ENCODE assay signal across 21 mouse cellular contexts in genomic region chr9:62934700-62935400, GRCm38 (mm10). TPM values are rescaled to one million over a fixed set of nuclear protein-coding genes. Genes with fewer than 3 reads are reported as not detected.
DNase-seq lines count a peak whose midpoint lies in the region; ATAC-seq and TF ChIP-seq lines count a peak whose summit lies in the region.
"Had no signal": no experiment of that assay in that cellular context is flagged by ENCODE, and none has a peak within 500 bp of the region (broad histone marks: within the 10 kb centered on the region; RNA-seq: fewer than 3 reads in every experiment).

No protein-coding gene starts in this region.

- intact Hi-C loops in heart, postnatal 14 days (cut with DNase I) = loop anchor here (5.0 kb wide), 1 partner anchor 32 kb away; no protein-coding TSS in a partner anchor

- H3K9me3 ChIP-seq in heart, embryonic 10.5 days = no peaks in the 10 kb centered on the region
- no peaks in the 10 kb centered on the region for H3K9me3 ChIP-seq in liver, embryonic 11.5 days (ENCODE audit: control insufficient read depth, low read length)
- H3K9me3 ChIP-seq: embryonic facial prominence, embryonic 10.5 days; midbrain, embryonic 12.5 days; neural tube, embryonic 15.5 days had no signal

- H3K27ac ChIP-seq in heart, embryonic 10.5 days = 0 out of 2 replicates have a peak overlapping the region, but pooled peaks have one; percentile 36
- 0 out of 2 replicates have a peak overlapping the region, but pooled peaks have one; percentile 33 for H3K27ac ChIP-seq in liver, adult 2 months (replicated peaks; ENCODE audit: insufficient read depth, low read depth, low read length)
- H3K27ac ChIP-seq in liver, embryonic 11.5 days (ENCODE audit: low read depth, low read length) = no peak overlapping the region
- H3K27ac ChIP-seq: embryonic facial prominence, embryonic 10.5 days; hindbrain, postnatal 0 days; midbrain, embryonic 12.5 days; neural tube, embryonic 15.5 days had no signal

- no peak overlapping the region for H3K9ac ChIP-seq in liver, adult 2 months (ENCODE audit: low read depth, low read length)
- no peak overlapping the region for H3K9ac ChIP-seq in liver, embryonic 11.5 days (ENCODE audit: low read depth, low read length)
- H3K9ac ChIP-seq: midbrain, embryonic 12.5 days; neural tube, embryonic 15.5 days had no signal

- DNase-seq in heart, embryonic 10.5 days (ENCODE audit: low spot score) = no peak
- no peak for DNase-seq in heart, postnatal 14 days
- no peak for DNase-seq in liver, adult 2 months (ENCODE audit: extremely low read depth, low read depth, low spot score)
- no peak for DNase-seq in liver, embryonic 11.5 days (ENCODE audit: low spot score)
- peak; percentile 34 for DNase-seq in MN1 (ENCODE audit: low spot score)
- no peak for DNase-seq in cerebellum, adult 9-11 months
- DNase-seq: adrenal gland, postnatal 25 days; B cell, adult 2 months; cerebellum, adult 11 months; cerebellum, postnatal 10 days; heart, postnatal 10 days; kidney, postnatal 10 days had no signal

- 54% methylated on average over 2 of the region's 2 CpGs for WGBS in heart, embryonic 10.5 days
- 55% methylated on average over 2 of the region's 2 CpGs for WGBS in liver, adult 2 months
- 30% methylated on average over 2 of the region's 2 CpGs for WGBS in liver, embryonic 11.5 days

- no peaks in the 10 kb centered on the region for H3K36me3 ChIP-seq in heart, embryonic 10.5 days
- no peaks in the 10 kb centered on the region for H3K36me3 ChIP-seq in liver, adult 2 months (ENCODE audit: control insufficient read depth, insufficient read depth, low read length)
- H3K36me3 ChIP-seq in liver, embryonic 11.5 days (ENCODE audit: control insufficient read depth, insufficient read depth, low read length) = peaks cover 3% of the 10 kb centered on the region; the same call in 1 of the 2 replicates
- H3K36me3 ChIP-seq: embryonic facial prominence, embryonic 10.5 days; midbrain, embryonic 12.5 days; neural tube, embryonic 15.5 days had no signal

- no peaks in the 10 kb centered on the region for H3K27me3 ChIP-seq in heart, embryonic 10.5 days (ENCODE audit: insufficient read depth, poor library complexity, severe bottlenecking)
- H3K27me3 ChIP-seq in liver, adult 2 months (ENCODE audit: control insufficient read depth, insufficient read depth, low read length) = no peaks in the 10 kb centered on the region
- no peaks in the 10 kb centered on the region for H3K27me3 ChIP-seq in liver, embryonic 11.5 days (replicated peaks; ENCODE audit: control insufficient read depth, insufficient read depth, low read length)
- H3K27me3 ChIP-seq: CH12.LX; midbrain, embryonic 12.5 days; neural tube, embryonic 15.5 days had no signal

- peaks cover 30% of the 10 kb centered on the region for H3K4me1 ChIP-seq in heart, embryonic 10.5 days
- H3K4me1 ChIP-seq in liver, adult 2 months (ENCODE audit: control insufficient read depth, insufficient read depth, low read length) = peaks cover 11% of the 10 kb centered on the region
- H3K4me1 ChIP-seq in liver, embryonic 11.5 days (replicated peaks; ENCODE audit: control insufficient read depth, insufficient read depth, low read length) = peaks cover 13% of the 10 kb centered on the region
- H3K4me1 ChIP-seq: midbrain, embryonic 12.5 days had no signal

- H3K4me2 ChIP-seq in liver, embryonic 11.5 days = no peak overlapping the region
- H3K4me2 ChIP-seq: midbrain, embryonic 12.5 days; neural tube, embryonic 15.5 days had no signal

- no peak for TF ChIP-seq POLR2A in liver, adult 2 months (IDR thresholded peaks at IDR 0.05; ENCODE audit: extremely low read depth, insufficient read depth, low read length)

- TF ChIP-seq CTCF in liver, adult 2 months (IDR thresholded peaks at IDR 0.05; ENCODE audit: low read depth, low read length) = no peak

- H3K4me3 ChIP-seq in heart, embryonic 10.5 days = no peak overlapping the region
- H3K4me3 ChIP-seq in liver, adult 2 months (ENCODE audit: insufficient read depth, low read depth, low read length) = no peak overlapping the region
- no peak overlapping the region for H3K4me3 ChIP-seq in liver, embryonic 11.5 days (ENCODE audit: low read depth, low read length)
- H3K4me3 ChIP-seq: embryonic facial prominence, embryonic 10.5 days; midbrain, embryonic 12.5 days; neural tube, embryonic 15.5 days had no signal

- ATAC-seq in liver, embryonic 11.5 days (replicated peaks; ENCODE audit: low FRiP score) = no peak
- peak; percentile 47 for ATAC-seq in megakaryocyte-erythroid progenitor cell, adult 5-6 weeks (replicated peaks; ENCODE audit: low FRiP score, low TSS enrichment, poor library complexity, severe bottlenecking)
- ATAC-seq: forebrain, embryonic 16.5 days; hindbrain, postnatal 0 days; intestine, postnatal 0 days; lung, postnatal 0 days had no signal

- H3K79me2 ChIP-seq in liver, adult 2 months (ENCODE audit: control insufficient read depth, insufficient read depth, low read length) = peaks cover 21% of the 10 kb centered on the region

RNA-seq across cellular contexts. Expression of gene Pias1, which starts 52.9 kb away (rescaled TPM):
- 40.8 and 43.8 TPM in 2 replicates for polyA plus RNA-seq in heart, embryonic 10.5 days (2016; fragmentation: Nextera tagmentation; extraction: Ambion mirVana)
- total RNA-seq in heart, postnatal 14 days (2021) = 10 to 100 TPM; 24.6 to 26.2 TPM
- total RNA-seq in liver, adult 2 months (2014; rRNA removed) = 7.9 and 8.3 TPM in 2 replicates
- 8.3 and 12.3 TPM in 2 replicates for polyA plus RNA-seq in liver, adult 2 months (2012; rRNA removed)
- 41.5 and 44.7 TPM in 2 replicates for polyA plus RNA-seq in liver, embryonic 11.5 days (2014; fragmentation: Nextera tagmentation; extraction: Ambion mirVana)
- 63.9 and 72.4 TPM in 2 replicates for total RNA-seq in megakaryocyte-erythroid progenitor cell, adult 5-6 weeks (2014; fragmentation: Nextera tagmentation)
- 25.6 and 35.3 TPM in 2 replicates for total RNA-seq in megakaryocyte-erythroid progenitor cell, adult 5-6 weeks (2017)
